Mouse (Mus musculus) central nervous system, embryonic 11.5 days (tissue): ENCODE data around the gene Slc22a27. TPM values are rescaled to one million over a fixed set of nuclear protein-coding genes. Genes with fewer than 3 reads are reported as not detected.

Source experiments
- polyA plus RNA-seq: library from polyadenylated mRNA; depleted of rRNA; stranded (reverse); fragments of >200 nt; gene quantifications from 2 replicates; pipeline ENCODE4 v1.2.3, GENCODE M21; 2012; rRNA removed

The Slc22a27 gene
- polyA plus RNA-seq, result not detected in 2 replicates

DNA sequence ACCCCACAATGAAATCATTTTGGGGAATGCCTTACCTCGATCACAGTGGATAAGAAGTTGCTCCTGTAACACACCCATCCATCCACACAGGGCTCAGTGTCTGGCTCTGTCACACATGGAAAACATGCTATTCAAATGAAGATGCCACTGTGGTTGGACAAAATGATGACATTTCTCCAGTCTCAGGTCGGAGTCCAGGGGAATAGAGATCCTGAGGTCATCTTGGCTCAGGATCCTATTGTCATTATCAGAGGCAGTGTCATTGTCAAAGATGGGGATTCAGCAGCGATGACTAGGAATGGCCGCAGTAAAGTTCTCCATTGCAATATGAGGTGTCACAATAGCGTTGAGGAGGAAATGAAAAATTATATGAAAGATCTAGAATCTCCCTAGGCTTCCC lies at the start of gene Slc22a27:
Gene Slc22a27, minus strand, starts transcription at position 101 of the 400 bp plus-strand sequence.

Other genes starting within 250 kb of the Slc22a27 start
- not detected in 2 replicates for gene Slc22a26, start 163.4 kb downstream of the Slc22a27 start, polyA plus RNA-seq
- 0.05 TPM in 1 of 2 replicates, not detected in the other for gene Slc22a28, start 166.0 kb upstream of the Slc22a27 start, polyA plus RNA-seq